Mouse (Mus musculus) olfactory bulb, adult 2 months (tissue): ENCODE measurements at regions not wholly inside any gene's neighbourhood (a gene's known extent, or its start where the extent isn't known, plus 50 kb on each side); places are given as distances from the start of the nearest gene placed in this dataset.
A peak's percentile ranks its signal among the peaks of the same experiment; 100 is the strongest.

Source experiments
- H3K27ac ChIP-seq: fragments of 200-500 bp; 2 replicates; pipeline ENCODE4 v1.5.1; 2012; ENCODE audit warnings: low read depth, low read length; ENCODE audit not compliant: insufficient read depth
- H3K4me1 ChIP-seq: fragments of 200-500 bp; 2 replicates; pipeline ENCODE4 v1.6.1; 2012; ENCODE audit warnings: low read length; ENCODE audit not compliant: control insufficient read depth, insufficient read depth
- H3K4me3 ChIP-seq: fragments of 200-500 bp; 2 replicates; pipeline ENCODE4 v1.5.1; 2012; ENCODE audit warnings: mild to moderate bottlenecking, low read depth, low read length, moderate library complexity; ENCODE audit not compliant: insufficient read depth
- CTCF ChIP-seq: fragments of 200-500 bp; IDR thresholded peaks from 2 replicates; pipeline ENCODE4 v1.5.1; 2012; ENCODE audit warnings: low read depth, mild to moderate bottlenecking, low read length, moderate library complexity; ENCODE audit not compliant: insufficient read depth
- POLR2A ChIP-seq: fragments of 200-500 bp; IDR thresholded peaks from 2 replicates; pipeline ENCODE4 v1.6.1; 2012; ENCODE audit warnings: mild to moderate bottlenecking, low read depth, low read length, moderate library complexity; ENCODE audit not compliant: insufficient read depth
- WGBS: fragments of 180-500 bp; shearing (Covaris S2); methylation state at CpG from one replicate; pipeline ENCODE4 v1.1.7; 2018; 5-methylcytosine and 5-hydroxymethylcytosine counted together

DNA sequence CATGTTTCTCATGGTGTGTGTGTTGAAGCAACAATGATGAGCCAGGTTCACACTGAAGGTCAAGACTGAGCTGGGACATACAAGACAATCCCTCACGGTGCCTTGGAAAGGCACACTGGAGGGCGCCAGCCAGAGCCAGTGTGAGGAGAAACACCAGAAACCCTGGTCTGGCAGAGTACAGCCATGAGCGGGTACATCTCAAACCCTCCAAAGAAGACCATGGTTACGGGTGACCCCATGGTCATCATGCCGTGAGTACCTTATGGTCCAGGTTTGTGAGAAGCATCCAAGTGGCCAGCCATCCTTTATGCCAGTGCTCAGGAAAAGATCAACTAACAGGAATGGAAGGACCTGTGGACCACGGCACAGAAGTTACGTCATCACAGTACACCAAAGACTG is 136.7 kb downstream of the Dll1 start:
- no peak overlapping the region for H3K4me3 ChIP-seq
- H3K4me1 ChIP-seq, result no peaks in the 10 kb centered on the region
- WGBS, result 96% methylated on average over 7 of the region's 7 CpGs
- H3K27ac ChIP-seq, result no peak overlapping the region
- no peak for TF ChIP-seq POLR2A

- H3K27ac ChIP-seq, result no peak overlapping the region
- no peaks in the 10 kb centered on the region for H3K4me1 ChIP-seq
- WGBS, result 91% methylated on average over 6 of the region's 6 CpGs
These were observed 141.6 kb downstream of the Dll1 start for GRCm38 (mm10) chr17:15235041-15235440.

DNA sequence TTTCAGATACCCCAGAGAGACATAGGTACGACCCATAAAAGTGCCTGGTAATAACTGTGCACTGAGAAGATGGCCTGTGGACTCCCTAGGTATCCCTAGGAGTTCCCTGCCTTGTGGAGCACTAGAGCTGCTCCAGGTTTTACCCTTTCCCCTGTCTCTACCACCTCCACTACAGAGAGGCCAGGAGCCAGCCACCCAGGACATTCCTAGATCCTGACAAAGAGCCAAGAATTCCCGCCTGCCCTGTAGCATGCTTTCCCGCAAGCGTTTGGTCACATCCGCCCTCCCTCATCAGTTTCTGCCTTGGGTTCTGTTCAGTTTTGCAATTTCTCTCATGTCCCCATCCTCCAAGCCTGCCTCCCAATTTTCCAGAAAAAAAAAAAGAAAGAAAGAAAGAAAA is 145.5 kb downstream of the Dll1 start:
- WGBS, result 70% methylated on average over 5 of the region's 5 CpGs
- peaks cover 5% of the 10 kb centered on the region for H3K4me1 ChIP-seq
- TF ChIP-seq CTCF (no peak), POLR2A (no peak)
- no peak overlapping the region for H3K27ac ChIP-seq
- H3K4me3 ChIP-seq, result no peak overlapping the region

More at GRCm38 (mm10) chr17:15235041-15235440, 141.6 kb downstream of the Dll1 start:
- no peak for TF ChIP-seq POLR2A
- no peak for TF ChIP-seq CTCF
- no peak overlapping the region for H3K4me3 ChIP-seq

GRCm38 (mm10) chr17:15229159-15229558 is 147.5 kb downstream of the Dll1 start:
- WGBS, result 92% methylated on average over 6 of the region's 6 CpGs
- Histone ChIP-seq H3K4me1 (peaks cover 5% of the 10 kb centered on the region), H3K4me3 (no peak overlapping the region), H3K27ac (no peak overlapping the region)
- TF ChIP-seq CTCF (no peak), POLR2A (no peak)

DNA sequence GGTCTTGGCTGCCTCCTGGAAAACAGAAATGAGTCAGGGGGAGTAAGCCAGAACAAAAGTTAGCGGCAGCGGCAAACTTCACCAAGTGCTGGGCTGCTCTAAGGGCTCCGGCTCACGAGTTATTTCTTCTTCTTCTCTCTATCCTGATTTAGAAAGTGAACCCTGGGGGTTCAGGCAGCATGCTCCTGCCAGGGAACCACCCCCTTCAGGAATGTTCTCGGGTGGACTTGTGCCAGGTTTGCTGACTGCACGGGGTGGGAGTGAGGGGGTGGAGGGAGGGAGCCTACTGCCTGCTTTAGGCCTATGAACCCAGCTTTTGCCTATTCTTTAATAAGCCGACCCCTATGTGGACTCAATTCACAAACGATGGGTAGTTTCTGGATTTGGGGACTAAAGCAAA is 148.6 kb downstream of the Dll1 start:
- Histone ChIP-seq H3K4me1 (peaks cover 5% of the 10 kb centered on the region), H3K4me3 (no peak overlapping the region), H3K27ac (no peak overlapping the region)
- 47% methylated on average over 8 of the region's 8 CpGs for WGBS
- no peak for TF ChIP-seq POLR2A
- no peak for TF ChIP-seq CTCF

DNA sequence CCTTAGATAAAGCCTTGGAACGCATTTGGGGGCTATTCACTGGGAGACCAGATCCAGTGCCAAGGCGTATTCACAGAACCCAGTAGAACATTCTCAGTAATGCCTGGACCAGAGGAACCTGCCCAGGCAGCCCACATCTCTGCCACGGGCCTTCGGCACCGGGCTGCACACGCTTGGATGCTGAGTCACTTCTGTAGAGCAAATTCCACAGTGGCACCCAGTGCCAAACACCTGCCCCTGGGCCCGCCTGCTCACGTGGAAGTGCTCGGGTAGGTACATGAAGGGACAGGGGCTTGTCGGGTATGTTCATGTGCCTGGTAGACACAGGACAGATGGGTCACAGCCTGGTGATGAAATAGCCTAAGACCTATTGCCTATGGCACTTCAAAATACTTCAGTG is 152.8 kb downstream of the Dll1 start:
- no peak overlapping the region for H3K4me3 ChIP-seq
- TF ChIP-seq CTCF (no peak), POLR2A (no peak)
- 94% methylated on average over 10 of the region's 10 CpGs for WGBS
- peaks cover 5% of the 10 kb centered on the region for H3K4me1 ChIP-seq
- no peak overlapping the region for H3K27ac ChIP-seq

DNA sequence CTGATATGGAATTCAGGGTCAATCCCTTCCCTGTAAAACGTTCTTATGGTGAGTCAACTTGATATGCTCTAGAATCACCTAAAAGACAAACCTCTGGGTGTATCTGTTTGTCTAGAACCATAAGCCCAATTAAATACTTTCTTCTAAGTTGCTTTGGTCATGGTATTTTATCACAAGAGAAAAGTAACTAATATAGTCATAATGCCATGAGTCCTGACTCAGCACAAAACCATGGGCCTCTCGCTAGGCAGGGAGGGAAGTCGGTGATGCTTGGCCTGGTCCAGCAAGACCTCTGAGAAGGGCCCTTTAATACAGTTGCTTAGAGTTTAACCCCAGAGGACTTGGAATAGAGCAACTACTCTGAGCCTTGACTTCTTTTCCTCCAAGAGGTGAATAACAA is 153.7 kb downstream of the Dll1 start:
- H3K27ac ChIP-seq, result no peak overlapping the region
- over 99% methylated on average over 3 of the region's 3 CpGs for WGBS
- TF ChIP-seq POLR2A, result no peak
- TF ChIP-seq CTCF, result no peak

GRCm38 (mm10) chr17:15214157-15214685 is 162.5 kb downstream of the Dll1 start:
- whole genome bisulfite sequencing, result 94% methylated on average over 1 of the region's 1 CpGs
- Histone ChIP-seq H3K4me1 (peaks cover 2% of the 10 kb centered on the region; the same call in 1 of the 2 replicates), H3K4me3 (no peak overlapping the region), H3K27ac (no peak overlapping the region)
- no peak for TF ChIP-seq CTCF
- TF ChIP-seq POLR2A, result no peak

More for the DNA sequence above, 153.7 kb downstream of the Dll1 start:
- H3K4me3 ChIP-seq, result no peak overlapping the region
- H3K4me1 ChIP-seq, result peaks cover 2% of the 10 kb centered on the region

GRCm38 (mm10) chr17:15208808-15209173 is 167.5 kb upstream of the Gm3448 start:
- peaks cover 19% of the 10 kb centered on the region for H3K4me1 ChIP-seq
- H3K4me3 ChIP-seq, result peak overlapping the region; percentile 25; the same call in 1 of the 2 replicates
- no peak for TF ChIP-seq CTCF
- TF ChIP-seq POLR2A, result no peak
- H3K27ac ChIP-seq, result peak overlapping the region; percentile 72
- WGBS, result 36% methylated on average over 3 of the region's 3 CpGs

DNA sequence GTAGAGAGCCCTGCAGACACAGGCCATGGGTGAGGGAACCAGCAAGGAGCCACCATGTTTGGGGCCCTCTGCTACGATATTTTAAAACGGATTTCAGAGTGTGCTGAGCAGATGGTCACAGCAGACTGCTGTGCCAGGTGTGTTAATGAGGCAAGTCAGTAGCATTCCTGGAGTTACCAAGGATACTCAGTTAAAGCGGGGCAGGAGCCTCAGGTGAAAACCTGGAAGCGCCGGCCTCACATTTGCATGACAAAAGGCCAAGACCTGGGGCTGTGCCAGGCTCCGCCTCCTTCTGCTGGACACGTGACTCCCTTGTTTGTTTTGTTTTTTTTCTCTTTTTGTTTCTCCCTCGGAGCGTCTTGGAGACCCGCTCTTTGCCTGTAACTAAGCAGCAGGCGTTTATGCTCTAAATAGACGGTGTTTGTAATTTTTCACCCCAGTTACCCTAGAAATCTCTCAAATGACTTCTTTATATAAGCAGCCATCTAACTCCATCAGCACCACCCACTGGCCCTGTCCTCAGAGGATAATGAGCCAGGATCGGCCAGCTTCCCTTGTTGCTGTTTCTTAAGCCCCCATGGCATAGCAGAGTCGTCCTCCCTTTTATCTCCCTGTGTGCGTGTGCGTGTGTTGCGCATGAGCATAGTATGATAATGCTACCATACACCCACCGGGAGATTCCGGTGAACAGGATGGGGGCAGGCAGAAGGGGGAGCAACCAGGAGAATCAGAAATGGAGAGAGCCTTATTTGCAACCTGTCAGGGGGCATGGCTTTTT is 166.9 kb upstream of the Gm3448 start:
- TF ChIP-seq POLR2A, result peak; percentile 14; the same call in 1 of the 2 replicates
- TF ChIP-seq CTCF, result no peak
- H3K27ac ChIP-seq, result peak overlapping the region; percentile 72
- peak overlapping the region; percentile 25 for H3K4me3 ChIP-seq
- WGBS, result 4% methylated on average over 19 of the region's 19 CpGs
- peaks cover 19% of the 10 kb centered on the region for H3K4me1 ChIP-seq
